Mouse (Mus musculus) thymus, adult 2 months (tissue): ENCODE measurements around the gene Cldn24.

Experiments used
- CTCF ChIP-seq: fragments of 200-500 bp; IDR thresholded peaks from 2 replicates; pipeline ENCODE4 v1.5.1; 2012; ENCODE audit warnings: mild to moderate bottlenecking, control low read depth, low read length, moderate library complexity, borderline replicate concordance; ENCODE audit not compliant: control insufficient read depth, poor library complexity, insufficient read depth; ENCODE audit errors: extremely low read depth
- POLR2A ChIP-seq: fragments of 200-500 bp; IDR thresholded peaks from 2 replicates; pipeline ENCODE4 v1.6.1; 2012; ENCODE audit warnings: mild to moderate bottlenecking, low read length, control low read depth, moderate library complexity; ENCODE audit not compliant: control insufficient read depth, poor library complexity, insufficient read depth; ENCODE audit errors: extremely low read depth

- TF ChIP-seq POLR2A (no peak), CTCF (no peak)
Observed at GRCm38 (mm10) chr8:47809970-47810665, 11.8 kb upstream of the Cldn24 start.
